Mouse (Mus musculus): ENCODE measurements around the gene Arhgdia.

The Arhgdia gene

DNA sequence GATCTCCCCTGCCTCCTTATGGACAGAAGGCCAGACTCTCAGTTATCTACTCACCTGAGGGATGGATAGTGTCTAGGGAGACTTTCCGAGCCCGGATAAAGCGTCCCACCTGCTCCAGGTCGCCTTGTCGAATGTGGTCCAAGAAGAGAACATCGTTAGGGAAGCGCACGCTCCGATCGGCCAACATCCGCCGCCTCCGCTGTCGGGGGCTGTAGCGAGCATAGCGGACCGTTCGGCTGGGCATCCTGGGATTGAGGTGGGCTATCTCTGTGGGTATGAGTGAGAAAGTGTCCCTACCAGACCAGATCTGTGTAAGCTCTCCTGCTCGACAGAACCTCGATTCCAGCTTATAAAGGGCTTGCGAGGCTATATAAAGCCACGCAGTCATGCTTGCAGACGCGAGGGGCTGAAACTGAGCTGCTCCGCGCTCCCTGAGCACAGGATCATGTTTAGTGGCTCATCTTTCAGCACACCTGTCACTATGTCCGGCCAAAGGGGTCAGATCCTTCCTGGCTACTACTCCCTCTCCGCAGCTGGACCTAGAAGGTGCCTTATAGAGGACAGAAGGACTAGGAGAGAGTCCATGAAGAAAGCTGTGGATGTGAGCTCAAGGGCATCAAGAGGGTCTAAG is 30.5 kb downstream of the Arhgdia start, which contains the start of gene Ppp1r27:
Gene Ppp1r27 (minus strand): TSS at position 323 of the 631 bp plus-strand sequence.
- DNase-seq (ENCODE audit: low read depth, low spot score), result no peak

DNA sequence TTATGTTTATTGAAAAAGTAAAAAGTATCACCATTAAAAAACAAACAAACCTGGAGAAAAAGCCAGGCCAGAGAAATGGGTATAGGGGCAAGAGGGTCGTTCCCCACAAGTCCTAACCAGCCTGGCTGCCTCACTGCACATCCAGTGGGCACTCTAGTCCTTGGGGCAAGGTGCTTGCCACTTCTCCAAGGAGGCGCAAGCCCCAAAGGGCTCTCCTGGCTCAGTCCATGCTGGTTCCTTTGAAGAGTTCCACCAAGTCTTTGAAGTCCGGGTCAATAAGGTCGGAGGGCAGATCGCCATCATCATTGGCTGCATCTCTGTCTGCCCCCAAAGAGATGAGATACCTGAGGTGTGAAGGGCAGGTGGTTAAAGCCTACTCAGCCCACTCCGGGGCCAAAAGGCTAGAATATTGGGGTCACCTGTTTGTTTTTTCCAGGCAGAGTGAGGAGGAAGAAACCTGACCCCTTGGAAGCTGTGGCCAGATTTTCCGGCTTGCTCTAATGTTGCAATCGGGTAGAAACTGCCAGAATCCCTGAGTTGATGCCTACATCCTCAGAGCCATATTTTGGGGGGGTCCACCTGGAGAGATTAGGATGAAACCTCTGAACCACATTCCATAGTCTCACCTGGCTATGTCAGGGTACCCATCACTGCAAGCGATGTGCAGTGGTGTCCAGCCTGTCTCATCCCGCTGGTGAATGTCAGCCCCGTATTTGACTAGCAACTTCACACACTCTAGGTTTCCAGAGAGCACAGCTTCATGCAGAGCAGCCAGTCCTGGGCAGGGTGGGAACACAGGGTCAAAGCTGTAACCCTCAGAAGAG is 31.2 kb downstream of the Arhgdia start:
- DNase-seq (ENCODE audit: low read depth, low spot score), result peak; percentile 25

- peak; percentile 80 for DNase-seq (ENCODE audit: low read depth, low spot score)
Measured at GRCm38 (mm10) chr11:120549168-120549945, 32.1 kb downstream of the Arhgdia start, which contains the start of gene Mcrip1. Gene Mcrip1, minus strand, starts transcription at chr11:120549727.

DNA sequence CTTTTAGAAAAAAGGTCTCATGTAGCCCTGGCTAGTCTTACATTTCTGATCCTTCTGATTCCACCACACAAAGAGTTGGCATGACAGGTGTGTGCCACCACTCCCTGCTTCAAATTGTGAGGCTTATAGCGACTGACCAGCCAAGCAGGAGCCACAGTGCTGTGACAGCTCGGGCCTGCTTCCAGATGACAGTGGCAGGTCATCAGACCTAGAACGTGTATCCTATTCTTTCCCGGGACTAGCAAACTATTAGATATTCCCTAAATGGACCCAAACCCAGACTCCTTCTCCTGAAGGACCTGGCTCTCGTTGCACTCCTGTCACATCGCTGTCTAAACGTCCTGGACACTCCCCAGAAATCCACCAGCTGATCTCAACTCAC is 32.6 kb downstream of the Arhgdia start:
- DNase-seq (ENCODE audit: low read depth, low spot score), result no peak

GRCm38 (mm10) chr11:120548214-120548613 is 33.2 kb downstream of the Arhgdia start:
- DNase-seq (ENCODE audit: low read depth, low spot score), result no peak

- peak; percentile 71 for DNase-seq (ENCODE audit: low read depth, low spot score)
Measured at GRCm38 (mm10) chr11:120547469-120547868, 34.0 kb downstream of the Arhgdia start.

DNA sequence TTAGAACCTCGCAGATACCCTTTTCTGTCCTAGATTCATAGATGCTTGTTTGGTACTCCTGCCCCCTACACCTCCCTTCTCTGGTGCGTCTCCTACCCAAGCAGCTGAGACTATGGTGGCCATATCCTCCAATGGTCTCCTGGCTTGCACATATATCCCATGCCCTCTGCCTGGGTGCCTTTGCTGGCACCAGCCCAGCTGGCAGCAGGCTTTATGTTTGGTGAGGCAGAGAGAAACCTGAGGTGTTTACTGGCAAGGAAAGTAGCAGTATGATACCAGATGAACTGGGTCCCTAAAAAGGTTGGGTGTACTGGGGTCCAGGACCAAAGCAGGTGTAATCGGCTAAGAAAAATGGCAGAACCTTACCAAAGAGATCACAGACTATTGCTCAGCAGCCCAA is 35.5 kb downstream of the Arhgdia start:
- DNase-seq (ENCODE audit: low read depth, low spot score), result no peak

DNA sequence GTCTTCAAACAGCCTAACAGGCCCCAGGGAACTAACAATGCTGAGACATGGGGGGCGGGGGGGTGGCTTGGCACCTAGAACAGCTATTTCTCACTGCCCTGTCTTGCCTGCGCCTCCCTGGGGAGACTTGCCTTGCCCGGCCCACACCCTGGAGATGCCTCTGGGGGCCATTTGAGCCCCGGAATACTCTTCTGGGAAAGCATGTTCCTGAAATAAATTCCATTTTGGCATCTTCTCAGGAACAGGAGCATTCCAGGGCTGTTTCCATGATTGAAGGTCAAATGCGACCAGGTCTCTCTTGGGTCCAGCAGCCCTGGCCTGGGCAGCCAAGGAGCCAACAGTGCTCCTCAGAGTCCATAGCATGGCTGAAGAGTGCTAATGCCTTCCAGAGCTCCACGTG is 39.0 kb downstream of the Arhgdia start:
- DNase-seq (ENCODE audit: low read depth, low spot score), result no peak

DNA sequence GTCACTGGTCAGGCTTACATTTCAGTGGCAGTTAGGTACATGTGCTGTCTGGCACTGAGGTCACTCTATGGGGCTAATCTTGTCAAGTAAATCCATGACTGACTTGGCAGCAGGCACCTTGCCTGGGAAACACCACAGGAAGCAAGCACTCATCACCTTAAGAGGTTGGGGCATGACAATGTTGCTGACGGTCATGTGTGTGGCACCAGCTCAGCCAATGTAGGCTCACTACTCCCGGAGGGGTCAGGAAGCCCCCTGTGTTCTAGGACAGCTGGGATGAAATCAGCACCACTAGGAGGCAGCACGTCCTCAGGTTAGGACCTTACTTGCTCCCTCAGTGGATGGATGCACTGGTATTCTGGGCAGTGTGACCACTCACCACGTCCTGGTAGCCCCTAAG is 39.5 kb downstream of the Arhgdia start:
- DNase-seq (ENCODE audit: low read depth, low spot score), result peak; percentile 33

GRCm38 (mm10) chr11:120539285-120540014 is 42.0 kb downstream of the Arhgdia start:
- DNase-seq (ENCODE audit: low read depth, low spot score), result no peak

DNA sequence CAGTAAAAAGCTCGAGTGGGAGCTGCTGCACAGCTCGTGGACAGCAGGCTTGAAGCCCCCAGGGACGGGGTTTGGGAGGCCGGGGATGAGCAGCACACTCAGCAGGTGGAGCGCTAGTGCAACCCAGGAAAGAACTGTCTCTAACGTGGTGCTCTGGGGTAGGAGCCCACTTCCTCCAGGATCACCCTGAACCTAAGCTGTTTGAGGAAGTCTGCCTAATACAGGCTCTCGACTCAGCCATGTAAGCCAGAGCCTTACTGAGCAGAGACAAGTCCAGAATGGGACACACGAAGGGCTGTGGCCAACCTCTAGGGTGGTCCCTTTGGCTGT is 42.5 kb downstream of the Arhgdia start:
- DNase-seq (ENCODE audit: low read depth, low spot score), result no peak

DNA sequence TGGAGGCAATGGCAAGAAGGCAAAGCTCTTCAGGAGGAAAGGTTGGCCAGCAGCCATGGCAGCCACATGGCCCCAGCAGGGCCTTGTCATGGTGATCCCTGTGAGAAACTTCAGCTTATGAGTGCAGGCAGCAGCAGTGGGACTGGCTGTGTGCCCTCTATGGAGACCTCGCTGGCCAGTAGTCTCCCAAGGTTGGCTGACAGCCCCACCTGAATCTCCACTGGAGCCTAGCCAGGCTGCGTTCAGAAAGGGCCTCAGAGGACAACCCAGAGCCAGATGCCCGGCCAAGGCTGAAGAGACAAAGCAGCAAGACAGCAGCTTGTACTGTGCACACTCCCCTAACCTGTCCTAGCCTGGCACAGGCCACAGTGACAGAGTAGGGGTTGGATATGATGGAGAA is 42.9 kb downstream of the Arhgdia start:
- DNase-seq (ENCODE audit: low read depth, low spot score), result peak; percentile 47

DNA sequence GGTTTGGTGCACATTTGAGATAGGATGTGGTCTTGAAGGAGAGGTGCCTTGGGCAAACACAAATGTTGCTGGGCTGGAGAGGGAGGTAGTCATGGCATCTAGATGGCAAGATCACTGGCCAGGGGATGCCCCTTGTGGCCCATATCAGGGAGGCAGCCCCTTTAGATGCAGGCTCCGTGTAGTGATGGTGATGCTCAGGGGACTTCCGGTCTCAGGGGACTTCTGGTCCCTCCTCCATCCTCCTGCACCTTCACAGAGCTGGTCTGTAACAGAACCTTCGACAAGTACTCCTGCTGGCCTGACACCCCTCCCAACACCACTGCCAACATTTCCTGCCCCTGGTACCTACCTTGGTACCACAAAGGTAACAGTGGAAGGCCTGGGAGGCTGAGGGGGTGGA is 45.6 kb downstream of the Arhgdia start:
- DNase-seq (ENCODE audit: low read depth, low spot score), result no peak

- DNase-seq (ENCODE audit: low read depth, low spot score), result no peak
Measured at GRCm38 (mm10) chr11:120535145-120535544, 46.3 kb downstream of the Arhgdia start.

DNA sequence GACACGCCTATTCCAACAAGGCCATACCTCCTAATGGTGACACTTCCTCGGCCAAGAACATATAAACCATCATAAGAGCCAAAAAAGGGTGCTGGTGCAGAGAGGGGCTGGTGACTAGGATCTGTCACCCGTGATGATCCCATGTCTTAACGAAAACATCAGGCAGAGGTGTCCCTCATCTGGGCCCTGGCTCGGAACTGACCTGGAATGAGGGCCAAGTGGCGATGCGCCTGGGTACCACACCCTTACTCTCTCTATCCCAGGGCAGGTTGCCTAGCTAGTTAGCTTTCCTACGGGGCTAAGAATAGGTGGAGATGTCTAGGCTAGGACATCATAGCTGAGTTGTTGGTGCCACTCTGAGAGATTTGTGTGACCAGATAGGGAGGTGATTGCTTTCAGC is 47.3 kb downstream of the Arhgdia start:
- DNase-seq (ENCODE audit: low read depth, low spot score), result no peak

- DNase-seq (ENCODE audit: low read depth, low spot score), result no peak
Measured at GRCm38 (mm10) chr11:120531646-120532045, 49.8 kb downstream of the Arhgdia start.

GRCm38 (mm10) chr11:120530085-120530964 is 51.1 kb downstream of the Arhgdia start, which contains the start of gene Gcgr:
Gene Gcgr, plus strand, starts transcription at chr11:120530699.
- no peak for DNase-seq (ENCODE audit: low read depth, low spot score)

- DNase-seq (ENCODE audit: low read depth, low spot score), result no peak
Measured at GRCm38 (mm10) chr11:120528903-120529302, 52.5 kb downstream of the Arhgdia start.
